Mouse (Mus musculus) right cerebral cortex, adult 2 months (tissue): ENCODE data around the gene Evx1.
"Not testable (repeated sequence)": the region's sequence is repeated elsewhere in the genome, so short reads cannot be mapped to it uniquely, and the experiment has no call there.

Source experiments
- DNase-seq, 2 experiments: peaks; one replicate each; pipeline ENCODE4 v3.0.0; 2021 to 2022; ENCODE audit warnings: low spot score in 2 of 2

Evx1 gene

GRCm38 (mm10) chr6:52320966-52321825 lies 7.9 kb downstream of the Evx1 start:
- peak in 1 of 2 experiments; percentile 12 for DNase-seq

GRCm38 (mm10) chr6:52321826-52322315 lies 8.6 kb downstream of the Evx1 start:
- no peak for DNase-seq

- DNase-seq = no peak
These were observed 9.5 kb downstream of the Evx1 start for GRCm38 (mm10) chr6:52322721-52323215.

GRCm38 (mm10) chr6:52323292-52323691 lies 10.0 kb downstream of the Evx1 start:
- no peak for DNase-seq

- no peak for DNase-seq
These were observed 10.8 kb downstream of the Evx1 start for GRCm38 (mm10) chr6:52324061-52324460.

- DNase-seq = not testable (repeated sequence)
These were observed 33.5 kb downstream of the Evx1 start for GRCm38 (mm10) chr6:52346816-52347215.

- DNase-seq = no peak
These were observed 52.7 kb downstream of the Evx1 start for GRCm38 (mm10) chr6:52366021-52366420.

GRCm38 (mm10) chr6:52366533-52366932 lies 53.2 kb downstream of the Evx1 start:
- DNase-seq = no peak

GRCm38 (mm10) chr6:52367067-52367466 lies 53.8 kb downstream of the Evx1 start:
- DNase-seq = no peak
